Mouse (Mus musculus): ENCODE measurements around the gene Speer2. TPM values are rescaled to one million over a fixed set of nuclear protein-coding genes. Genes with fewer than 3 reads are reported as not detected.

The Speer2 gene
- not detected for total RNA-seq (2021)

GRCm38 (mm10) chr16:69863644-69864043, at the start of gene Speer2:
TSS of gene Speer2 (minus strand) at chr16:69863744.
- intact Hi-C loops (cut with DNase I) = no loop called here
- no peak for DNase-seq (ENCODE audit: low spot score in 2 of 2)

- no peak for DNase-seq (ENCODE audit: low spot score in 2 of 2)
- intact Hi-C loops (cut with DNase I) = no loop called here
Observed at GRCm38 (mm10) chr16:69904303-69904702, 40.8 kb upstream of the Speer2 start.

- intact Hi-C loops (cut with DNase I) = no loop called here
- no peak for DNase-seq (ENCODE audit: low spot score in 2 of 2)
Observed at GRCm38 (mm10) chr16:69880712-69881111, 17.2 kb upstream of the Speer2 start.

- DNase-seq (ENCODE audit: low spot score in 2 of 2) = no peak
- intact Hi-C loops (cut with DNase I) = no loop called here
Observed at GRCm38 (mm10) chr16:69836628-69837027, 26.9 kb downstream of the Speer2 start.

GRCm38 (mm10) chr16:69813652-69814051, 49.9 kb downstream of the Speer2 start:
- no peak for DNase-seq (ENCODE audit: low spot score in 2 of 2)
- intact Hi-C loops (cut with DNase I) = no loop called here

Measured in left cerebral cortex, postnatal 36 days (tissue).